ENCODE assay signal across 21 mouse cellular contexts in the genomic region with DNA sequence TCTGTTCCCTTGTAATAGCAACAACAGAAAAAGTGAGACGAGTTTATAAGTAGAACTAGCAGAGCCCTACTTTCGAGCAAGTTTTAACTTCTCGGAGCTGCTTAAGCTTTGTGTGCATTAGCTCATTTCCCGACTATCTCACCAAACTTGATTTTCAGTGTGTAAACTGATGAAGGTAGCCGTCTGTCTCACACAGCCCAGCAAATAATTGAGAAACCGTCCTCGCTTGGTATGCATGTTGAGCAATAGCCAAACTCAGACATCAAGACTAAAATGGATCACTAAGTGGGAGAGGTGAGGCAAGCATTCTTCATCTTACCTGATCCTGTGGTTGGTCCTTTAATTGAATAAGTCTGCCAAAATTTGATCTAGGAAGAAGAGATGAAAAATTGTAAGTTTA. TPM values are rescaled to one million over a fixed set of nuclear protein-coding genes. Genes with fewer than 3 reads are reported as not detected.
DNase-seq lines count a peak whose midpoint lies in the region; ATAC-seq and TF ChIP-seq lines count a peak whose summit lies in the region.
"Had no signal": no experiment of that assay in that cellular context is flagged by ENCODE, and none has a peak within 500 bp of the region (broad histone marks: within the 10 kb centered on the region; RNA-seq: fewer than 3 reads in every experiment).

No protein-coding gene starts in this region.

- no peaks in the 10 kb centered on the region for H3K36me3 ChIP-seq in liver, adult 2 months (ENCODE audit: control insufficient read depth, insufficient read depth, low read length)
- no peaks in the 10 kb centered on the region for H3K36me3 ChIP-seq in liver, embryonic 11.5 days (ENCODE audit: control insufficient read depth, insufficient read depth, low read length)
- no peaks in the 10 kb centered on the region for H3K36me3 ChIP-seq in lung, embryonic 15.5 days
- 0 out of 2 replicates have a peak, but pooled peaks cover 2% of the 10 kb centered on the region for H3K36me3 ChIP-seq in embryonic facial prominence, embryonic 15.5 days
- H3K36me3 ChIP-seq in stomach, postnatal 0 days (ENCODE audit: control insufficient read depth, insufficient read depth, low read length), result no peaks in the 10 kb centered on the region
- H3K36me3 ChIP-seq: forebrain, embryonic 12.5 days; heart, embryonic 15.5 days; hindbrain, embryonic 13.5 days had no signal

- 25% methylated on average over 7 of the region's 7 CpGs for WGBS in liver, adult 2 months
- WGBS in liver, embryonic 11.5 days, result 76% methylated on average over 7 of the region's 7 CpGs
- WGBS in lung, embryonic 15.5 days, result 69% methylated on average over 7 of the region's 7 CpGs
- 67% methylated on average over 7 of the region's 7 CpGs for WGBS in embryonic facial prominence, embryonic 15.5 days
- WGBS in stomach, postnatal 0 days, result 60% methylated on average over 7 of the region's 7 CpGs

- peak; percentile 13 for DNase-seq in liver, adult 2 months (ENCODE audit: extremely low read depth, low read depth, low spot score)
- DNase-seq in liver, embryonic 11.5 days (ENCODE audit: low spot score), result no peak
- DNase-seq in lung, adult 18-20 months, result no peak
- no peak for DNase-seq in stomach, postnatal 0 days (ENCODE audit: low spot score)
- no peak for DNase-seq in spleen, postnatal 14 days (ENCODE audit: low spot score in 2 of 2)
- no peak for DNase-seq in right cerebral cortex, adult 18-20 months
- DNase-seq: adrenal gland, adult 2 months; adrenal gland, postnatal 25 days; cerebellum, adult 2 months; cerebellum, postnatal 10 days; gastrocnemius, postnatal 10 days; heart, adult 2 months; heart, postnatal 14 days had no signal

- no peak for TF ChIP-seq EP300 in stomach, postnatal 0 days (optimal IDR thresholded peaks at IDR 0.05)

- no peaks in the 10 kb centered on the region for H3K9me3 ChIP-seq in liver, embryonic 11.5 days (ENCODE audit: control insufficient read depth, low read length)
- H3K9me3 ChIP-seq in lung, embryonic 15.5 days, result no peaks in the 10 kb centered on the region
- no peaks in the 10 kb centered on the region for H3K9me3 ChIP-seq in embryonic facial prominence, embryonic 15.5 days (replicated peaks)
- H3K9me3 ChIP-seq in stomach, postnatal 0 days (ENCODE audit: control insufficient read depth, low read length), result no peaks in the 10 kb centered on the region
- H3K9me3 ChIP-seq: forebrain, embryonic 12.5 days; heart, embryonic 15.5 days; hindbrain, embryonic 13.5 days had no signal

- TF ChIP-seq CTCF in liver, adult 2 months (IDR thresholded peaks at IDR 0.05; ENCODE audit: low read depth, low read length), result no peak
- no peak for TF ChIP-seq CTCF in stomach, postnatal 0 days (IDR thresholded peaks at IDR 0.05; ENCODE audit: low read depth)

- no peak for TF ChIP-seq POLR2A in liver, adult 2 months (IDR thresholded peaks at IDR 0.05; ENCODE audit: extremely low read depth, insufficient read depth, low read length)

- no peak overlapping the region for H3K9ac ChIP-seq in liver, adult 2 months (ENCODE audit: low read depth, low read length)
- no peak overlapping the region for H3K9ac ChIP-seq in liver, embryonic 11.5 days (ENCODE audit: low read depth, low read length)
- H3K9ac ChIP-seq in lung, embryonic 15.5 days, result no peak overlapping the region
- H3K9ac ChIP-seq in embryonic facial prominence, embryonic 15.5 days, result no peak overlapping the region
- no peak overlapping the region for H3K9ac ChIP-seq in stomach, postnatal 0 days (ENCODE audit: low read length)
- H3K9ac ChIP-seq: forebrain, embryonic 12.5 days; heart, embryonic 15.5 days; hindbrain, embryonic 13.5 days had no signal

- no peak overlapping the region for H3K4me2 ChIP-seq in liver, embryonic 11.5 days
- no peak overlapping the region for H3K4me2 ChIP-seq in lung, embryonic 15.5 days
- no peak overlapping the region for H3K4me2 ChIP-seq in embryonic facial prominence, embryonic 15.5 days (replicated peaks)
- H3K4me2 ChIP-seq in stomach, postnatal 0 days (replicated peaks; ENCODE audit: low read depth), result no peak overlapping the region
- H3K4me2 ChIP-seq: forebrain, embryonic 12.5 days; heart, embryonic 11.5 days; heart, embryonic 15.5 days; hindbrain, embryonic 13.5 days had no signal

- H3K27me3 ChIP-seq in liver, adult 2 months (ENCODE audit: control insufficient read depth, insufficient read depth, low read length), result no peaks in the 10 kb centered on the region
- no peaks in the 10 kb centered on the region for H3K27me3 ChIP-seq in liver, embryonic 11.5 days (replicated peaks; ENCODE audit: control insufficient read depth, insufficient read depth, low read length)
- no peaks in the 10 kb centered on the region for H3K27me3 ChIP-seq in lung, embryonic 15.5 days
- H3K27me3 ChIP-seq in embryonic facial prominence, embryonic 15.5 days, result no peaks in the 10 kb centered on the region
- H3K27me3 ChIP-seq in stomach, postnatal 0 days (ENCODE audit: control insufficient read depth, insufficient read depth, low read length), result no peaks in the 10 kb centered on the region
- H3K27me3 ChIP-seq: CH12.LX; forebrain, embryonic 12.5 days; heart, embryonic 15.5 days; hindbrain, embryonic 13.5 days had no signal

- no peaks in the 10 kb centered on the region for H3K4me1 ChIP-seq in liver, adult 2 months (ENCODE audit: control insufficient read depth, insufficient read depth, low read length)
- no peaks in the 10 kb centered on the region for H3K4me1 ChIP-seq in liver, embryonic 11.5 days (replicated peaks; ENCODE audit: control insufficient read depth, insufficient read depth, low read length)
- H3K4me1 ChIP-seq in lung, embryonic 15.5 days, result no peaks in the 10 kb centered on the region
- H3K4me1 ChIP-seq in embryonic facial prominence, embryonic 15.5 days, result no peaks in the 10 kb centered on the region
- H3K4me1 ChIP-seq in stomach, postnatal 0 days (replicated peaks; ENCODE audit: control insufficient read depth, insufficient read depth), result no peaks in the 10 kb centered on the region
- H3K4me1 ChIP-seq: forebrain, embryonic 12.5 days; heart, embryonic 15.5 days; hindbrain, embryonic 13.5 days had no signal

- no peaks in the 10 kb centered on the region for H3K79me2 ChIP-seq in liver, adult 2 months (ENCODE audit: control insufficient read depth, insufficient read depth, low read length)

- no peak for ATAC-seq in liver, embryonic 11.5 days (replicated peaks; ENCODE audit: low FRiP score)
- no peak for ATAC-seq in lung, embryonic 15.5 days (ENCODE audit: borderline replicate concordance, extremely low read depth, low FRiP score, low TSS enrichment)
- no peak for ATAC-seq in embryonic facial prominence, embryonic 15.5 days (ENCODE audit: insufficient number of reproducible peaks, low FRiP score, low TSS enrichment, low read depth)
- no peak for ATAC-seq in stomach, postnatal 0 days (ENCODE audit: low FRiP score, low TSS enrichment)
- ATAC-seq: forebrain, embryonic 16.5 days had no signal

- no peak overlapping the region for H3K4me3 ChIP-seq in liver, adult 2 months (ENCODE audit: insufficient read depth, low read depth, low read length)
- H3K4me3 ChIP-seq in liver, embryonic 11.5 days (ENCODE audit: low read depth, low read length), result no peak overlapping the region
- H3K4me3 ChIP-seq in lung, embryonic 15.5 days, result no peak overlapping the region
- H3K4me3 ChIP-seq in embryonic facial prominence, embryonic 15.5 days (replicated peaks), result no peak overlapping the region
- no peak overlapping the region for H3K4me3 ChIP-seq in stomach, postnatal 0 days (ENCODE audit: low read depth, low read length)
- H3K4me3 ChIP-seq: forebrain, embryonic 12.5 days; heart, adult 2 months; heart, embryonic 15.5 days; hindbrain, embryonic 13.5 days had no signal

- no peak overlapping the region for H3K27ac ChIP-seq in liver, adult 2 months (replicated peaks; ENCODE audit: insufficient read depth, low read depth, low read length)
- no peak overlapping the region for H3K27ac ChIP-seq in liver, embryonic 11.5 days (ENCODE audit: low read depth, low read length)
- 0 out of 2 replicates have a peak overlapping the region, but pooled peaks have one; percentile 1 for H3K27ac ChIP-seq in lung, embryonic 15.5 days
- peak overlapping the region; percentile 31; the same call in 1 of the 2 replicates for H3K27ac ChIP-seq in embryonic facial prominence, embryonic 15.5 days (replicated peaks)
- peak overlapping the region; percentile 40; the same call in 1 of the 2 replicates for H3K27ac ChIP-seq in stomach, postnatal 0 days (replicated peaks)
- H3K27ac ChIP-seq: forebrain, embryonic 12.5 days; heart, adult 2 months; heart, embryonic 15.5 days; hindbrain, embryonic 13.5 days had no signal

RNA-seq across cellular contexts. Expression of a gene that starts 7.9 kb away (rescaled TPM):
- total RNA-seq in liver, adult 2 months (2014; rRNA removed), result 0.37 and 0.60 TPM in 2 replicates
- 0.05 TPM in 1 of 2 replicates, not detected in the other for polyA plus RNA-seq in liver, adult 2 months (2012; rRNA removed)
- polyA plus RNA-seq in liver, embryonic 11.5 days (2014; fragmentation: Nextera tagmentation; extraction: Ambion mirVana), result 0.33 and 0.52 TPM in 2 replicates
- polyA plus RNA-seq in lung, embryonic 15.5 days (2015; fragmentation: Nextera tagmentation; extraction: Ambion mirVana), result 2.4 and 3.1 TPM in 2 replicates
- polyA plus RNA-seq in embryonic facial prominence, embryonic 15.5 days (2015; fragmentation: Nextera tagmentation; extraction: Ambion mirVana), result 7.0 and 7.4 TPM in 2 replicates
- 3.1 and 4.0 TPM in 2 replicates for polyA plus RNA-seq in stomach, postnatal 0 days (2015; fragmentation: Nextera tagmentation; extraction: Ambion mirVana)

RNA-seq across cellular contexts. Expression of a gene that starts 25.2 kb away (rescaled TPM):
- total RNA-seq in liver, adult 2 months (2014; rRNA removed), result 6.0 and 7.3 TPM in 2 replicates
- 2.0 and 2.2 TPM in 2 replicates for polyA plus RNA-seq in liver, adult 2 months (2012; rRNA removed)
- 8.8 and 9.0 TPM in 2 replicates for polyA plus RNA-seq in liver, embryonic 11.5 days (2014; fragmentation: Nextera tagmentation; extraction: Ambion mirVana)
- polyA plus RNA-seq in lung, embryonic 15.5 days (2015; fragmentation: Nextera tagmentation; extraction: Ambion mirVana), result 8.6 and 9.1 TPM in 2 replicates
- polyA plus RNA-seq in embryonic facial prominence, embryonic 15.5 days (2015; fragmentation: Nextera tagmentation; extraction: Ambion mirVana), result 10.1 and 10.7 TPM in 2 replicates
- polyA plus RNA-seq in stomach, postnatal 0 days (2015; fragmentation: Nextera tagmentation; extraction: Ambion mirVana), result 2.6 and 3.1 TPM in 2 replicates

RNA-seq across cellular contexts. Expression of a gene that starts 25.9 kb away (rescaled TPM):
- total RNA-seq in liver, adult 2 months (2014; rRNA removed), result 3.1 and 4.9 TPM in 2 replicates
- 0.56 TPM in 1 of 2 replicates, not detected in the other for polyA plus RNA-seq in liver, adult 2 months (2012; rRNA removed)
- 4.3 and 6.3 TPM in 2 replicates for polyA plus RNA-seq in liver, embryonic 11.5 days (2014; fragmentation: Nextera tagmentation; extraction: Ambion mirVana)
- polyA plus RNA-seq in lung, embryonic 15.5 days (2015; fragmentation: Nextera tagmentation; extraction: Ambion mirVana), result 5.3 and 5.4 TPM in 2 replicates
- polyA plus RNA-seq in embryonic facial prominence, embryonic 15.5 days (2015; fragmentation: Nextera tagmentation; extraction: Ambion mirVana), result 5.4 and 6.7 TPM in 2 replicates
- polyA plus RNA-seq in stomach, postnatal 0 days (2015; fragmentation: Nextera tagmentation; extraction: Ambion mirVana), result 5.6 and 6.5 TPM in 2 replicates

Comparison
In these comparisons a context has a peak if more than half of its experiments do, and no peak if none do; other contexts are left out.
1. H3K27ac ChIP-seq: peak in lung, embryonic 15.5 days (single experiment), embryonic facial prominence, embryonic 15.5 days (single experiment) and stomach, postnatal 0 days (single experiment); none in liver, adult 2 months (single experiment) and liver, embryonic 11.5 days (single experiment).